Mouse (Mus musculus) large intestine, adult 2 months (tissue): Measurements from ENCODE around the gene Dnajc13. TPM values are rescaled to one million over a fixed set of nuclear protein-coding genes. Genes with fewer than 3 reads are reported as not detected.

Experiments
- DNase-seq: peaks from one replicate; pipeline ENCODE4 v3.0.0-alpha.2; 2012; ENCODE audit warnings: low read depth, low spot score
- WGBS: fragments of 180-500 bp; shearing (Covaris S2); methylation state at CpG from one replicate; pipeline ENCODE4 v1.1.7; 2018; 5-methylcytosine and 5-hydroxymethylcytosine counted together
- polyA plus RNA-seq: library from polyadenylated mRNA; depleted of rRNA; stranded (reverse); fragments of >200 nt; gene quantifications from 2 replicates; pipeline ENCODE4 v1.2.3, GENCODE M21; 2012

The Dnajc13 gene
- polyA plus RNA-seq, 1 experiment = 41.8 TPM

DNA sequence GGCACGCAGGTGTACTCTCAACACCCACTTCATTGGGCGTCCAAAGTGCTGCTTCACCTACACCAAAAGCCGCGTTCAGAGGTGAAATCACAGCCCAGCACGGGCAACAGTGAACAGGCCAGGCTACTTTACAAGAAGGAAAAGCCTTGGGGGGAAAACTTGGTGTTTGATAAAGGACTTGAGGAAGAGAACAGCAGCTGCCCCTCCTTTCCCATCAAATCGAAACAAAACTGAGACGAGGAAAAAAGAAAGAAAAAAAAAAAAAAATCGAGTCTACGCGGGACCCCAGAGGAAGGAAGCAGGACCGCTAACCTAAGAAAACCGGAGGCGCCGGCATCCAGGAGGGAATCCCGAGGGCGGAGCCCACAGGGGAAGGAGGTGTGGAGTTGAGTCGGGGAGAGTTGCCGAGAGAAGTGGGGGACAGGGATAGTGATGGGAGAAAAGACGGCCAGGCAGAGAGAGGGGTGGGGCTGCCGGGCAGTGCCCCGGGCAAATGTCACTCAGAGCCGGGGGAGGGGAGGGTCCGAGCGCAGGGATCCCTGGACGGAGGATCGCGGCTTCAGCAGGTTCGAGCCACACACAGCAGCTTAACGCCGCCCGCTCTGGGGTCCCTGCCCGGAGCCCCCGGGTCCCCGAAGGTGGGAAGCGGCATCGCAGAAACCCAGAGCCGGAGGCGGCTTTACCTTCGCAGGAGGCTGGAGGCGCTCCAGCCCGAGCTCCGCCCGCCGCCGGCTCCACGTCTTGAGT, 541 bp downstream of the Dnajc13 start:
- under 1% methylated on average over 46 of the region's 46 CpGs for WGBS
- no peak for DNase-seq

DNA sequence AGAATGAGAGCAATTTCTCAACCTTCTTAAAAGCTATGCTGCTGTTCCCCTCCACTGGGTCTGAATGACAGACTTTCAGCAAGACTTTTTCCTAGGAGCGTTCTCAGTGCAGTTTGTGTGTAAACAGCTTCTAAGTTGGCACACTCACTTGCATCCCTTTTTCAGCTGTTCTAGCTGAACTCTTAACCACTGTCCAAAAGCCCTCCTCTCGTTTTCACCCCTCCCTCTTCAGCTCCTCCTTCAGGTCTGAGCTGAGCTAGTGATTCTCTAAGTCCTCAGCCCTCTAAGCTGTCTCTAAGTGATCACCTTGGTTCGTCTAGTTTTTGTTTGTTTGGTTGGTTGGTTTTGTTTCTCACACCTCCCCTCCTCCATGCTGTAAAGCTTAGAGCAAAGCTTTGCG, 2.4 kb downstream of the Dnajc13 start:
- no peak for DNase-seq
- WGBS = 33% methylated on average over 4 of the region's 4 CpGs

DNA sequence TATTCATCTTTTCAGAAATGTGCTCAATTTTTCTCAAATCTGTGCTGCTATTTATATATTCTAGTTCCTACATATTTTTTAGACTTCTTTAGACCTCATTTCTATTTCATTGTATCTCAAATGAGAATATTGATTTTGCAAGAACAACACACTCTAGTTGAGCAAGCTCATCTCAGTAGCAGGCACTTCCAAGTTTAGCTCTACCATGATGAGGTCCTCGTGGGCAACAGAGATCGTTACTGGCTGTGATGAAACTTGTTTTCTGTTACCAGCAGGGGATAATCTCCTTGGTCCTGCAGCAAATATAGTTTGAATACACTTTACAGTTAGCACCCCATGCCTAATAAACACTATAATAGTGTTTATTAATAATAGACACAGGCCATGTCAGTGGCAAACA, 6.6 kb downstream of the Dnajc13 start:
- DNase-seq = no peak
- 76% methylated on average over 2 of the region's 2 CpGs for WGBS

- 65% methylated on average over 9 of the region's 9 CpGs for WGBS
- DNase-seq = no peak
Observed at GRCm38 (mm10) chr9:104254408-104255180, 8.1 kb downstream of the Dnajc13 start.

DNA sequence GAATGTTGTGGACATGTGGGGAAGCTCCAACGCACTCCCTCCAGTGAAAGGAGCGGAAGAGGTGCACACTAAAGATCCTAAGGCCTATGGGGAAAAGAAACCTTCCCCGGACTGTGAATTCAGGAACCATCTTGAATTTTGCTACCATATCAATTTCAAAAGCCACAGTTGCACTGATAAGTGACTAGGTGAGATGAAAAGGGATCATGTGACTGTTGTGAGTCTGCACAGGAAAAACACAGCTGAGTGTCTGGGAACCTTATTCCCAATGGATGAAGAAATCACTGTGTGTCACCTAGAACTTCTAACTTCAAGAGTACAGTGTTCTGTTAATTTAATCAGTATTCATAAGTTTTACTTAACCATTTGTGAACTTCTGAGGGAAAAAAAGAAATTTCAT, 10.1 kb downstream of the Dnajc13 start:
- WGBS = 94% methylated on average over 3 of the region's 3 CpGs
- DNase-seq = no peak

DNA sequence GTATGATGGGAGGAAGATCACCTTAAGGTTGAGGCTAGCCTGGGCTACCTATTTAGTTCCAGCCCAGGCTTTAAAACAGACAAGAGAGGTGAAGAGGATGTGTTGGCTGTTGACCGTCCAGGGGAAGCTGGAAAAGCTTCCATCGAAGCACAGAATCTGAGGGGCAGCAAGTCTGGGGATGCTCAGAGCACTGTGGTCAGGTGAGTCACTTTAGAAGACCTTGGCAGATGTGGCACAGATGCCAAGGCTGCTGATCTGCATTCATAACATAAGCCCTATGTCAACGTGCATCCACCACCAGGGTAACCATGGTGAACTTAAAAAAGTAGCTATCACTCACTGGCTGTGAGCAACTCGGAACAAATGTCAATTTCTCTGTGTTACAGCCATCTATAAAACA, 11.0 kb downstream of the Dnajc13 start:
- WGBS = 67% methylated on average over 4 of the region's 4 CpGs
- DNase-seq = no peak

- DNase-seq = no peak
- WGBS = 26% methylated on average over 8 of the region's 8 CpGs
Observed at GRCm38 (mm10) chr9:104251111-104251510, 11.6 kb downstream of the Dnajc13 start.

DNA sequence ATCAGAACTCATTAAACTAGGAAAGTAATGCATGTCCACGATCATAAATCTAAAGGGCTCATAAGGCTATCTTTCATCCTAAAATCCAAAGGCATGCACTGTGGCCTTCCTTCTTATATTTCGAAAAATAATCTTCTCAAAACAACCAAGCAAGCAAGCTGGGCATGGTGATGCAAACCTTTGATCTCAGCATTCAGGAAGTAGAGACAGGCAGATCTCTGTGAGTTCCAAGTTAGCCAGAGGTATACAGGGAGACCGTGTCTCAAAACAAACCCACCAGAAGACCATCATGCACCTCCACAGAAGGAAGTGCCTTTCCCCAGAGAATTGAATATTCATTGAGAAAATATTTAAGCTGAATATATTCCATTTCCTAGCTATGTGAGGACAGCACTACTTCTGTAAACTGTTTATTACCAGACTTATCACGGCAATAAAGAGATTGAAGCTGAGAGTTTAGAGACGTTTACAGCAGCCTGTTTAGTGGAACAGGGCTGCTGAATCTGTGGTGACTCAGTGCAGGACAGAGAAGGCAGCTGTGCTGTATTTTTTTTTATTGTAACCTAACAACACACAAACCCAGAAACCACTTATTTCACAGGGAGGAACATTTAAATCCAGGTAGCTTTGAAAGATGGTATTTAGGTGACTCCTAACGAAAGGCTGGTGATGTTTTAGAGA, 15.3 kb downstream of the Dnajc13 start:
- DNase-seq = no peak
- 14% methylated on average over 6 of the region's 6 CpGs for WGBS

GRCm38 (mm10) chr9:104243799-104244466, 18.8 kb downstream of the Dnajc13 start:
- no peak for DNase-seq
- WGBS = 60% methylated on average over 9 of the region's 9 CpGs

GRCm38 (mm10) chr9:104240146-104240545, 22.6 kb downstream of the Dnajc13 start:
- 89% methylated on average over 7 of the region's 7 CpGs for WGBS
- no peak for DNase-seq

DNA sequence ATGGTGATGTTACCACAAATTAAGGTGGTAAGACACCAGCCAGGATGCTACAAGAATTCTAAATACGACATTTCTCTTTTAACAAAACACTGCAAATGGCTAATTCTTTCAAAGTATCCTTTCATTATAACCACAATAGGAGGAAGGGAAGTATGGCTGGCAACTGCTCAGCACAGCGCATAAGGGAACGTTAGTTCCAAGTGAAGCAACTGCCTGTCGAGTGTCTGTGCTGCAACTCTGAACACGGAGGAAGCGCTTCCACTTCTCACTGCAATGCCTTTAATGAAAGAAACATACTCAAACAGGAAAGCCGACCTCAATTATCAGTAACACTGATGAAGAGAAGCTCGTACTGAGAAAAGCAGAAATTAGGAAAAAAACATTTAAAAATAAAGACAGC, 23.7 kb downstream of the Dnajc13 start:
- DNase-seq = no peak
- WGBS = 89% methylated on average over 8 of the region's 8 CpGs

- 79% methylated on average over 11 of the region's 11 CpGs for WGBS
Observed at GRCm38 (mm10) chr9:104236256-104236930, 26.3 kb downstream of the Dnajc13 start.

GRCm38 (mm10) chr9:104235751-104236150, 27.0 kb downstream of the Dnajc13 start:
- DNase-seq = no peak
- 43% methylated on average over 5 of the region's 5 CpGs for WGBS

More at GRCm38 (mm10) chr9:104236256-104236930, 26.3 kb downstream of the Dnajc13 start:
- DNase-seq = no peak

- DNase-seq = no peak
- WGBS = 40% methylated on average over 1 of the region's 1 CpGs
Observed at GRCm38 (mm10) chr9:104233815-104234214, 28.9 kb downstream of the Dnajc13 start.

GRCm38 (mm10) chr9:104233060-104233459, 29.7 kb downstream of the Dnajc13 start:
- 91% methylated on average over 5 of the region's 5 CpGs for WGBS
- no peak for DNase-seq

GRCm38 (mm10) chr9:104232004-104232403, 30.7 kb downstream of the Dnajc13 start:
- 80% methylated on average over 3 of the region's 3 CpGs for WGBS
- no peak for DNase-seq

- no peak for DNase-seq
- WGBS = 91% methylated on average over 3 of the region's 3 CpGs
Observed at GRCm38 (mm10) chr9:104211402-104211801, 51.3 kb downstream of the Dnajc13 start.

GRCm38 (mm10) chr9:104203851-104204250, 58.9 kb downstream of the Dnajc13 start:
- 95% methylated on average over 3 of the region's 3 CpGs for WGBS
- DNase-seq = peak; percentile 14

GRCm38 (mm10) chr9:104194528-104194927, 68.2 kb downstream of the Dnajc13 start:
- 77% methylated on average over 2 of the region's 2 CpGs for WGBS
- no peak for DNase-seq
